ENCODE assay signal across 12 mouse cellular contexts in genomic region chr13:99606606-99606990, GRCm38 (mm10).
DNase-seq lines count a peak whose midpoint lies in the region; ATAC-seq and TF ChIP-seq lines count a peak whose summit lies in the region.
"Had no signal": no experiment of that assay in that cellular context is flagged by ENCODE, and none has a peak within 500 bp of the region (broad histone marks: within the 10 kb centered on the region; RNA-seq: fewer than 3 reads in every experiment).

No protein-coding gene starts in this region.

- H3K9ac ChIP-seq in forebrain, postnatal 0 days, result no peak overlapping the region
- H3K9ac ChIP-seq in forebrain, embryonic 13.5 days, result no peak overlapping the region
- no peak overlapping the region for H3K9ac ChIP-seq in neural tube, embryonic 15.5 days (replicated peaks)
- H3K9ac ChIP-seq: heart, embryonic 13.5 days; lung, embryonic 15.5 days had no signal

- H3K4me1 ChIP-seq in forebrain, postnatal 0 days (ENCODE audit: insufficient read depth), result peaks cover 5% of the 10 kb centered on the region; the same call in 1 of the 2 replicates
- peaks cover 17% of the 10 kb centered on the region for H3K4me1 ChIP-seq in forebrain, embryonic 13.5 days
- peaks cover 17% of the 10 kb centered on the region for H3K4me1 ChIP-seq in neural tube, embryonic 15.5 days

- no peak for DNase-seq in forebrain, postnatal 0 days
- DNase-seq in layer of hippocampus, adult 2 months (ENCODE audit: low spot score in 2 of 2), result no peak
- no peak for DNase-seq in layer of hippocampus, postnatal 25 days (ENCODE audit: extremely low spot score in 1 of 2, low spot score in 1 of 2)
- peak; percentile 83 for DNase-seq in R1 (ENCODE audit: low read depth, low spot score)
- peak; percentile 14 for DNase-seq in lung, postnatal 10 days
- DNase-seq in left cerebral cortex, postnatal 25 days (ENCODE audit: low spot score in 2 of 2), result no peak
- DNase-seq: right cerebral cortex, postnatal 25 days had no signal

- TF ChIP-seq CTCF in forebrain, postnatal 0 days (IDR thresholded peaks at IDR 0.05; ENCODE audit: low read depth), result peak; percentile 38
- TF ChIP-seq CTCF in layer of hippocampus, adult 2 months (conservative IDR thresholded peaks at IDR 0.05), result peak; percentile 71

- WGBS in forebrain, postnatal 0 days, result 38% methylated on average over 1 of the region's 1 CpGs
- WGBS in forebrain, embryonic 13.5 days, result 32% methylated on average over 1 of the region's 1 CpGs
- 83% methylated on average over 1 of the region's 1 CpGs for WGBS in neural tube, embryonic 15.5 days

- no peak overlapping the region for H3K4me2 ChIP-seq in forebrain, postnatal 0 days (ENCODE audit: low read depth)
- no peak overlapping the region for H3K4me2 ChIP-seq in forebrain, embryonic 13.5 days
- no peak overlapping the region for H3K4me2 ChIP-seq in neural tube, embryonic 15.5 days
- H3K4me2 ChIP-seq: heart, embryonic 13.5 days; lung, embryonic 15.5 days had no signal

- no peak for ATAC-seq in forebrain, postnatal 0 days
- no peak for ATAC-seq in forebrain, embryonic 13.5 days
- ATAC-seq in neural tube, embryonic 15.5 days (ENCODE audit: low FRiP score), result no peak

- H3K36me3 ChIP-seq in forebrain, postnatal 0 days (ENCODE audit: insufficient read depth), result no peaks in the 10 kb centered on the region
- H3K36me3 ChIP-seq in forebrain, embryonic 13.5 days (ENCODE audit: poor library complexity, severe bottlenecking), result no peaks in the 10 kb centered on the region
- H3K36me3 ChIP-seq in neural tube, embryonic 15.5 days, result no peaks in the 10 kb centered on the region
- H3K36me3 ChIP-seq: heart, embryonic 13.5 days; lung, embryonic 15.5 days had no signal

- intact Hi-C loops in left cerebral cortex, postnatal 25 days (cut with DNase I), result no loop called here

- no peaks in the 10 kb centered on the region for H3K27me3 ChIP-seq in forebrain, postnatal 0 days (ENCODE audit: insufficient read depth, low read length)
- no peaks in the 10 kb centered on the region for H3K27me3 ChIP-seq in forebrain, embryonic 13.5 days
- H3K27me3 ChIP-seq in neural tube, embryonic 15.5 days (replicated peaks), result no peaks in the 10 kb centered on the region
- H3K27me3 ChIP-seq: heart, embryonic 13.5 days; lung, embryonic 15.5 days had no signal

- no peak overlapping the region for H3K27ac ChIP-seq in forebrain, postnatal 0 days (ENCODE audit: low read depth, low read length)
- H3K27ac ChIP-seq in forebrain, embryonic 13.5 days, result no peak overlapping the region
- H3K27ac ChIP-seq in layer of hippocampus, adult 2 months, result no peak overlapping the region
- H3K27ac ChIP-seq in neural tube, embryonic 15.5 days (replicated peaks), result no peak overlapping the region
- H3K27ac ChIP-seq: lung, embryonic 15.5 days had no signal

- no peaks in the 10 kb centered on the region for H3K9me3 ChIP-seq in forebrain, postnatal 0 days (ENCODE audit: low read length)
- peaks cover 8% of the 10 kb centered on the region for H3K9me3 ChIP-seq in forebrain, embryonic 13.5 days (replicated peaks)
- no peaks in the 10 kb centered on the region for H3K9me3 ChIP-seq in neural tube, embryonic 15.5 days (replicated peaks)
- H3K9me3 ChIP-seq: lung, embryonic 15.5 days had no signal

- no peak overlapping the region for H3K4me3 ChIP-seq in forebrain, postnatal 0 days (ENCODE audit: low read depth, low read length)
- H3K4me3 ChIP-seq in forebrain, embryonic 13.5 days, result no peak overlapping the region
- no peak overlapping the region for H3K4me3 ChIP-seq in layer of hippocampus, adult 2 months
- no peak overlapping the region for H3K4me3 ChIP-seq in neural tube, embryonic 15.5 days (replicated peaks)
- H3K4me3 ChIP-seq: heart, embryonic 13.5 days; lung, embryonic 15.5 days; myocyte had no signal

Comparison
In these comparisons a context has a peak if more than half of its experiments do, and no peak if none do; other contexts are left out.
1. DNase-seq: peak in R1 (single experiment) and lung, postnatal 10 days (single experiment); none in forebrain, postnatal 0 days (single experiment), layer of hippocampus, adult 2 months (0 of 2), layer of hippocampus, postnatal 25 days (0 of 2) and left cerebral cortex, postnatal 25 days (0 of 2).